Mouse (Mus musculus): Measurements from ENCODE around the gene Mmp17.

DNA sequence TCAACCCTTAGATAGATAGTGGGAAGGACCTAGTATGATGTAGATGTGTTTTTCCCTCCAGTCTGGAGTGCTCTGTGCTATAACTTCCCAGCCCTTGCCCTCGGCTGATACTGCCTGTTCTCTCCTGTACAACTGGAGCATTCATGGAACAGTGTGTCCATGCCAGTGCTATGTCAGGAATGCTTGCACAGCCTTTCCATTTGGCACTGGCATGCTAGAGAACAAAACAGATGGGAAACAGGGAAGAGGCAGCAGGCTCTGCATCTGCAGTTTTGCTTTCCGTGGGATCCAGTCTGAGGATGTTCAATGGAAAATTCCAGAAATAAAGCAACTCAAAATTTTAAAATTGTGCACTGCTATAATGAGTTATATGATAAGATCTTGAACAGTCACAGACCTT lies 49.5 kb upstream of the Mmp17 start:
- no peak for TF ChIP-seq GATA1 (IDR thresholded peaks at IDR 0.05; ENCODE audit: low read length)
- no peak for TF ChIP-seq TAL1 (IDR thresholded peaks at IDR 0.05; ENCODE audit: low read length)
